Mouse (Mus musculus) brain, adult 2 months (tissue): ENCODE measurements at regions not wholly inside any gene's neighbourhood (a gene's known extent, or its start where the extent isn't known, plus 50 kb on each side); places are given as distances from the start of the nearest gene placed in this dataset.

ENCODE experiments used
- DNase-seq: peaks from one replicate; pipeline ENCODE4 v3.0.0; 2011; ENCODE audit warnings: low read depth, low spot score

DNA sequence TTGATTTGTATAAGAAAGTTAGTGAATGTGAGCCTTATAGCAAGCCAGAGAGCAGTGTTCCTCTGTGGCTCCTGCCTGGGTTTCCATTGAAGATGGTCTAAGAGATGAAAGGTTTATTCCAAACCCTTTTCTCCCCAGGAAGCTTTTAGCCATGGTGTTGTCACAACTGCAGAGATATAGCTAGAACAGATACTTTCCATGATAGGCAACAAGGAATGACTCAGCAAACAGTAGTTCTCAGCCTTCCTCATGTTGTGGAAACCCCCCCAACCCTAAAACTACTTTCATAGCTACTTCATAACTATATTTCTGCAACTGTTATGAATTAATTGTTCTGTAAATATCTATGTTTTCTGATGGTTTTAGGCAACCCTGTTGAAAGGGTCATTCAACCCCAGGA lies 53.5 kb upstream of the Ercc6l2 start:
- DNase-seq = no peak
